Mouse (Mus musculus) CH12.LX (cell line): ENCODE data around the gene Qsox1.

Source experiments
- CTCF ChIP-seq, 2 experiments: IDR thresholded peaks in 1 of 2; conservative IDR thresholded peaks in 1 of 2; 2 replicates each; pipeline ENCODE4 v1.5.1; 2011 to 2012; ENCODE audit warnings: low read depth in 2 of 2, low read length in 2 of 2, improper control_type of control experiment in 1 of 2, inconsistent platforms in 1 of 2, mild to moderate bottlenecking in 1 of 2, moderate library complexity in 1 of 2
- MAX ChIP-seq: IDR thresholded peaks from 2 replicates; pipeline ENCODE4 v1.6.1; 2011; ENCODE audit warnings: low read length, improper control_type of control experiment
- POLR2A ChIP-seq: IDR thresholded peaks from 2 replicates; pipeline ENCODE4 v1.6.1; 2011; ENCODE audit warnings: low read depth, mild to moderate bottlenecking, improper control_type of control experiment, low read length
- TBP ChIP-seq: conservative IDR thresholded peaks from 2 replicates; pipeline ENCODE4 v1.6.1; 2011; ENCODE audit warnings: low read depth, low read length, improper control_type of control experiment
- USF2 ChIP-seq: conservative IDR thresholded peaks from 2 replicates; pipeline ENCODE4 v1.6.1; 2011; ENCODE audit warnings: low read depth, low read length, improper control_type of control experiment
- ZKSCAN1 ChIP-seq: IDR thresholded peaks from 2 replicates; pipeline ENCODE4 v1.6.1; 2012; ENCODE audit warnings: low read depth, inconsistent platforms, low read length, improper control_type of control experiment, borderline replicate concordance

DNA sequence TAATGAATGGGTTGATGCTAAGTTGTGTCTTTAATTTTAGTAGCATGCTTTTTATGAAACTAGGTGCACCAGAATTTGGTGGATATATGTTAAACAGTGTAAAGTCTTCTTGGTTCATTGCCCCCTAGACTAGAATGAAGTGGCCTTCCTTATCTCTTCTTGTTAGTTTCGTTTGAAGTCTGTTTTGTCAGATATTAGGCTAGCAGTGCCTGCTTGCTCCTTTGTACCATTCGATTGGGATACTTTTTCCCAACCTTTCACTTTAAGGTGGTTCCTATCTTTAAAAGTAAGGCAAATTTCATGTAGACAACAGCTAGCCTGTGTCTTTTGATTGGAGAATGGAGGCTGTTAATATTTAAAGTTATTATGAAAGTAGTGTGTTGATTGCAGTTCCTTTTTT lies 23.0 kb upstream of the Qsox1 start:
- no peak for TF ChIP-seq USF2
- TF ChIP-seq TBP: no peak
- no peak for TF ChIP-seq MAX
- no peak for TF ChIP-seq POLR2A
- TF ChIP-seq ZKSCAN1: no peak
- no peak for TF ChIP-seq CTCF (conservative IDR thresholded peaks at IDR 0.05 in 1 of 2, IDR thresholded peaks at IDR 0.05 in 1 of 2; ENCODE audit: low read depth in 2 of 2, low read length in 2 of 2)
